Mouse (Mus musculus): ENCODE measurements around the gene Rap2a.

Rap2a gene

DNA sequence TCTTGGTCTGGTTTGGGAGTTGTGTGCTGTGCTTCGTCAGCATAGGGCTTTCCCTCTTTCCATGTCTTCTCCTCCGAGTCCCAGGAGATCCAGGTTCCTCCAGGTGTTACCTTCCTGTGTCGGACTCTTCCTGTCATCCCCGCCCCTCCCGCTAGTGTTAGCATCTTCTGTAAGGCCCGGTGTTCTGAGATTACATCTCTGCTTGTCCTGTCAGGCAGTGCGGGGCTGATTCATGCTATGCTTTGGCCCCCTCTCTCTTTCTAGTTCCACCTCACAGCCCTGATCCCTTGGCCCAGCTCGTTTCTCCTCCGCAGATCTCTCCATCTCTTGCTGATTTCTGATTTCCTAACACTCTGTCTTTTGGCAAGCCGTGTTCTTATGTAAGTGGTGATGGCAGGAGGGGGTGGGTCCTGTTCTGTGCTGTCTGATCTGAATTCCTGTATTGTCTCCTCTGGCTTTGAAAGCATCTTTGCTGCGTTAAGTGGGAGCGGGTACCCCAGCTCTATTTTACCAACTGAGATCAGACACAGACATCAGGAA is 21.8 kb downstream of the Rap2a start:
- no peak for DNase-seq

DNA sequence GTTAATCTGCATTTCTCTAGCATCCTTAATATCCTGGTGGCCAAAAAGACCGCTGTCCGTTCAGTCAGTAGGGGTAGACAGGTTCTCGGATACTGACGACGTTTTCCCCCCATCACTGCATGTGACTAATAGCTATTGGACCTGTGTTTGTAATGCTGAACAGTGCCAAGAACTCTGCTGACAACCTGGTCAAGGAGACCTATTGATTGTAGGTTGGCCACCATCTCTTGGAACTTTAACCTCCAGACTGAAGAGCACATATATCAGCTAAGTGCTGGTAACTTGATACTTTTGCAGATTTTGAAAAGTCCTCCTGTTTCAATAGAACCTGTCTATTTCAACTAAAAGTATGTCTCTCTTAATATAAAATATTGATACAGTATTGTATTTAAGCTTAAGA is 22.5 kb downstream of the Rap2a start:
- no peak for DNase-seq

DNA sequence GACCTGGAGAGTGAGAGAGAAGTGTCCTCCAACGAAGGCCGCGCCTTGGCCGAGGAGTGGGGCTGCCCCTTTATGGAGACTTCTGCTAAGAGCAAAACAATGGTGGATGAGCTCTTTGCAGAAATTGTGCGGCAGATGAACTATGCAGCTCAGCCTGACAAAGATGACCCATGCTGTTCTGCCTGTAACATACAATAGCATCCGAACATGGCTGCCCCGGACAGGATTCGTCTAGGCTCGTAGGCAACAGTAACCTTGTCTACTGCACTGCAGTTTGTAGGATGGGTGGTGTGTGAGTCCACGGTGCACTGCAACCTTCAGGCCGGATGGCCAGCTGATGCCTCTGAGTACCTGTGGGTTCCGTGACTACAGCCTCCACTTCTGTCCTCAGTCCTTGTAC is 25.4 kb downstream of the Rap2a start:
- no peak for DNase-seq

DNA sequence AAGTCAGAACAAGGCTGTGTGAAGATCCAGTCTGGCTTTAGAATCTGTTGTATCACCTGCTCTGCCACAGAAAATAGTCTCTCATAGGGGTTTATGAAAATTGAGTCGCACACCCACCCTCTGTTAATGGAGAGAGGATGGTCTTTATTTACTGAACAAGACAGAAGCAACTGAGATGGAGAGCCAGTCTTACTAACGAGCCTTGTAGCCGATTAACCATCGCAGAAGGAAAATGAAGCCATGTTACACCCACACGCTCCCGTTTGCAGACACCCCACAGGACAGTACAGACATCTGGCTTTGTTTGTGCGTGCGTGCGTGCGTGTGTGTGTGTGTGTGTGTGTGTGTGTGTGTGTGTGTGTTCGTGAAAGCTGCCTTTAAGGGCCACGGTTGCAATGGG is 26.2 kb downstream of the Rap2a start:
- DNase-seq: no peak

DNA sequence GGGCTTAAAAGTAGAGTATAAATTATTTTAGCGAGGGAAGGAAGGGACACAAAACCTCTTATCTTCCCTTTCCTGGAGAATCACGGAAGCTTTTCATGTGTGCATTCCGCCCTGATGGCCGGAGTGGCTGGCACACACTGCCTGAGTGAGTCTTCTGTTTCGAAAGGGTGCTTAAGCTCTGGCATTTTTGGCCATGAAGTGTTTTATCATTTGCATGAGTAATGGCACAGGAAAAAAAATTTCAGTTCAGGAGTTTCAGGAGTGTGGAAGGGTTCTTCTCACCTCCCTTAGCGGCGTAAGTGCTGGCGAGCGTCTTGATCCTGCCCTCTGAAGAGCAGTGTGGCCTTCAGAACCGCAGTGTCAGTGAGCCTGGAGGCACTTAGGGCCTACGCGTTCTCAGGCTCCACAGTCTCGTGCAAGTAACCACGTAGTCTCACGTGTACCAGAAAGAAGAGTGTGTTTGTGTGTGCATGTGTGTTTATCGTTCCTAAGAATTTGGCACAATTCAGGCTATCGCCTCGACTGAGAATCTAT is 26.8 kb downstream of the Rap2a start:
- no peak for DNase-seq

DNA sequence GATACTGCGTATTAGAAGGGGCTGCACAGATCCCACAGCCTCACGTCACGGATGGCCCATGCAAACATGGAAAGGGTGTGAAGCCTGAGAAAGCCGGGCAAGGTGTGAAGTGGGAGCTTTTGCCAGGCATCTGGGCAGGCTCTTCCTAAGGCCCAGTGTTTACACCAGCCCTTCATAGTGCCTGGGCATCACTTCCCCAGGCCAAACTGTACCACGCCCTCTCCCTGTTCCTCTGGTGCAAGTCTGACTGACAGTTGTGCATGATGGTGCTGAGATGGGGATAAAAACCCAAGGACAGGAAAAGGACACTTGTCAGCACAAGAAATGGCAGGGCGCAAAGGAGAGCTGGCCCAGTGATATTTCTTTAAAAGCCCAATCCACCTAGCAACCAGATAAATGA is 27.7 kb downstream of the Rap2a start:
- no peak for DNase-seq

DNA sequence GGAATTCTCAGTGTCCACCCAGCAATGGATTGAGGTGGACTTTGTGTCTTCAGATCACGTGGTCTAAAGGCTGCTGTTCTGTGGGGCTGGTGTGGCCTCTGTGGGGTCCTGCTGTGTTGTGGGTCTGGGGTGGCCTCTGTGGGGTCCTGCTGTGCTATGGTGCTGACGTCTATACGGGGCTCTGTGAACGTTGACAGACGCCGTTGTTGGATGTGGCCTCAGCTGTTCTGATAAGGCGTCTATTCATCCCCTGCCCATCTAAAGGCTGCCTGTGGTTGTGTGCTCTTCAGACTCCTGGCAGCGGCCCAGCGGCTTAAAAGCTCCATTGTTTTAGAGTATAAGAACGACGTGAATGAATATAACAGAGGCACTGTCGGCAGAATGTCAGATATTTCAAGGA is 29.3 kb downstream of the Rap2a start:
- DNase-seq: peak; percentile 78

DNA sequence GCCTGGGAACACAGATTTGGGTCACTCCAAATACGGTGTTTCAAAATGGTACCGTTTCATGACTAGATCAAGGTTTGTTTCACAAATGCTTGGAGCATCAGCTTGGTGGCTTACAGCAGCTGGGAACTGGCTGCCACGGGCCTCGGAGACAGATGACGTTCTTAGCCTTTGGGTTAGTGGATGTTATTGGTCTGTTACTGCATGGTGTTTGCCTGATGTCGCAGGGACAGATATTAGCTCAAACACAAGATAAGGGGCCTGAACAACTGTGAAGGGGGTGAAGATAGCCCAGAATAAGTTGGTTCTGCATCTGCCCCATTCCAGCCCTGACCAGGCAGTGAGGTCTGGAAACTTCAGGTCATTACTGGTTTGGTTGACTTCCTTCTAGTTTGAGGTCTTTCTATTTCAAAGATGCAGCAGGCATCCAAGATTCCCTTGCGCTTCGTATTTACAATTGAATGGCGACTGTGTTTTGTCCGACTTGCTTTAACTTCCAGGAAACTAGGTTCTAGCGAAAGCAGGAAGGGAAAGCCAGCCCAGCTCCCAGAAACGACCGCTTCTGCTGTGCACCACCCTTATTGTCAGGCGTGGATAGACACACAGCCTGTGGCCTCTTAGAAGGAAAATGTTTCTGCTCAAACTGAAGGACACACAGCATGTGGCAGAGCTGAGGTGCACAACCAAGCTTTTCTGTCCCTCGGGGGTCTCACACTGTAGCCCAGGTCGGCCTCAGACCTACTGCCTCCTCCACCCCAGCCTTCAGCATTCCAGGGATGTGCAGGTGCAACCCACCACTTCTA is 30.5 kb downstream of the Rap2a start:
- DNase-seq: no peak

DNA sequence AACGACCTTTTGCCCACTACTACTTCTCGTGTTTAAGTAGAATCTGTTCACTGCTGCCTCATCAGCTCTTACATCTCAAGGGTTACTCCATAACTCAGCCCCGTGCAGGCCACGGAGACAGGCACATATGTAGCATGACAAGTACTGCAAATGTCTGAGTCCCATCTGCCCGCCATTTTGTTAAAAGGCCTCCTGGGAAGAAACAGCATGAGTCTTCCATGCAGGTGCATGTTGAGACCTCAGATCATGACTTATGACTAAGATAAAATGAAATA is 31.1 kb downstream of the Rap2a start:
- no peak for DNase-seq

DNA sequence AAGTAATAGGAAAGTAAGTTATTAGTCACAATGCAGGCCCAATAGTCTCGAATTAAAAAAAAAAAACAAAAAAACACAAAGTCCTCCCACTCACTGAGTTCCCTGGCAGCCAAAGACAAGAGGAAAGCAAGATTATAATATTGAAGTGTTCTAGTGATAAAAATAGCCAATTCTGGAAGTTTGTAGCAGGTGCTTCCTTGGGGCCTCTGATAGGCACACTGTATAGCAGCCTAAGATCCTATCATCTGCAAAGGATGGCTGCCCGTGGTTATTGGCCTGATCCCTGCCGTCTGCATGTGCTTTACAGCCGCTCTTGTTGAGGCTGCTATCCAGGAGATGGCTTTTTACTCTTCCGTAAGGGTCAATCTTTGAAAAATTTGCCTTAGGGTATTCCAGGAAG is 33.6 kb downstream of the Rap2a start:
- DNase-seq: no peak

DNA sequence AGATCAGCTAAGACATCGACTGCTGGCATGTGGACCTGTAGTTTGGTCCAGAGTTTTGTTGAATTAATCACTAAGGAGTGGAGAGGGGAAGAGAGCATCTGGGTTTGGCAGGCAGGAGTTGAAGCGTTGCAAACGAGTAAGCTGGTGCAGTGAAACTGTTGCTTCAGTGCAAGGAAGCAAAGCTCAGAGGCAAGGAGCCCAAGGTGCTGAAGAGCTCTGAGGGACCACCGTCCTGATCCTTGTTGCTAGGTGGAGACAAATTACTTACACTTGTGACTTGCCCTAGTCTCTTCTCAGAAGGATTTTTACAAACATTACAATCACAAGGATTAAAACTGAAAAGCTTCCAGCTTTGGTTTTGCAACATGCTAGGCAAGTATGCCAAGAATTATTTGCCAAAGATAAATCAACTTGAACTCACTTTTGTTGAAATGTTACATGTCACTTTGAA is 36.6 kb downstream of the Rap2a start:
- DNase-seq: no peak

DNA sequence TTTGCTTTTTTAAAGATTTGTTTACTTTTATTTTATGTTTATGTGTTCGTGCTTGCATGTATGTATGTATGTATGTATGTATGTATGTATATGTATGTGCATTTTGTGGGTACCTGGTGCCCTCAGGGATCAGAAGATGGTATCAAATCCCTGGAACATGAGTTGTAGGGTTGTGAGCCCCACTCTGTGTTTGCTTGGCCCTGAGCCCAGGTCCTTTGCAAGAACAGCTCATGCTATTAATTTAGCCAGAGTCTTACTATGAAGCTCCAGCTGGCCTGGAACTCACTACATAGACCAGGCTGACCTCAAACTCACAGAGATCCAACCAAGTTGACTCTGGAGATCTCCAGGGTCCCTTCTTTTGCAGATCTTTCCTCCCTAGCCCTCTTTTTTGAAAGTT is 37.1 kb downstream of the Rap2a start:
- DNase-seq: no peak

DNA sequence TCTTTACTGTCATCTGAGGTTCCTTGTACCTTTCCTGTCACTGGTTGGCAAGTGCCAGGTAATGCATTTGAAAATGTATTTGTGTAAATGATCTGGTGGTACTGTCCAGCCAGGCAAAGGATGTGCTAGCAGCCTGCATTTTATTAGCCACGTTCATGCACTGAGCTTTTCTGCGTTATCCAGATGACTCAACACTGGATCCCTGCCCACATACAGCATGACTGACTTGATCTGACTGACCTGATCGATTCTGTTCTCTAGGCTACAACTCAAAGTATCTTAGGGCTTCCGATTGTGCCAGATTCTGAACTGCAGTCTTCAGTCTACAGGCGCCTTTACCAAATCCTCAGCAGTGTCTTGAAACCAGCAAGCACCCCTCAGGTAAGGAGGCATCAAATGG is 40.5 kb downstream of the Rap2a start:
- DNase-seq: no peak

DNA sequence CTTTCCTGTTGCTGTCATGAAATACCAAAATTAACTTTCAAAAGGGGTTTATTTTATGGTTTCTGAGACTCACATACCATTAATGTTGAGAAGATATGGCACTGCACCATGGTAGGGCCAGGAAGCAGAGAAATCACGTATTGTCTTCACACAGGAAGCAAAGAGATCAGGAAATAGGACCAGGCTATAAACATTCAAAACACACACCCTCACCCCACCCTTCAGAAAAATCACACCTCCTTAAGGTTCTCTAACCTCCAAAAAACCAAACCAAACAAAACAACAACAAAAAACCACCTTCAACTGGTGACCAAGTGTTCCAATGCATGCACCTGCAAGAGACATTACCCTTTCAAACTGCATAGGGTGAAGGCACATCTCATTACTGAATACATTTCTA is 41.7 kb downstream of the Rap2a start:
- no peak for DNase-seq

DNA sequence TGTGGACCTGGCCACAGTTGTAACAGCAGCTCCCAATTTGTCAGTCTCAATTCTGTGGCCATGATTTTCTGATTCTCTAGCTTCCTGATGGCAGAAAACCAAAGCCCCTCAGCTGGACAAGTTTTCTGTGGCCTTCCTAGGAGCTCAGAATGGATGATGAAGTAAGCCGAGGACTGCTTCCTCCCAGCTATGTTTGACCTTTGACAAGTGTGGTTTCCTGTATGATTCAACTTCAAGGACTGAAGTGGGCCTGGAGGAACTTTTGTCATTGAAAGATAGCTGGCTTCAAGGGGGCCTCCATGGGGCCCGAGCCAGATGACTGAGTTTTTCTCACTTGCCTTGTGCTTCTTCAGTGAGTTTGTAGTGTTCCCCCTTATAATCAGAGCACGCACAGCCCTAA is 42.6 kb downstream of the Rap2a start:
- DNase-seq: no peak

DNA sequence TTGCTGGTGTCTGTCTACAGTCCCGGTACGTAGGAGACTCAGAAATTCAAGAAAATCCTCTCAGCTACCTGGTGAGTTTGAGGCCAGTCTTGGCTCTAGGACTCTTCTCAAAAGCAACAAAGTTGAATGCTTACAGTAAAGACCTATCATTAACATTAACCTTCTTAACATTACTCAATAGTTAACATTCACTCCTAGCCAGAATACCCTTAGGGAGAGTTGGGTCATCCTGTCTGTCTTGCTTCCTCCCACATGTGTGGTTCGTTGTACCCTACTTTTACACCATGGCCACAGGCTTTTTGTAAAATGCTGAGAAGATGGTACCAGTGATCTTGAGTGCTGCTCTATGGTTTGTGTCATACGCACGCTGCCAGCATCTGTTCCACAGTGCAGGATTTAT is 45.1 kb downstream of the Rap2a start:
- no peak for DNase-seq

DNA sequence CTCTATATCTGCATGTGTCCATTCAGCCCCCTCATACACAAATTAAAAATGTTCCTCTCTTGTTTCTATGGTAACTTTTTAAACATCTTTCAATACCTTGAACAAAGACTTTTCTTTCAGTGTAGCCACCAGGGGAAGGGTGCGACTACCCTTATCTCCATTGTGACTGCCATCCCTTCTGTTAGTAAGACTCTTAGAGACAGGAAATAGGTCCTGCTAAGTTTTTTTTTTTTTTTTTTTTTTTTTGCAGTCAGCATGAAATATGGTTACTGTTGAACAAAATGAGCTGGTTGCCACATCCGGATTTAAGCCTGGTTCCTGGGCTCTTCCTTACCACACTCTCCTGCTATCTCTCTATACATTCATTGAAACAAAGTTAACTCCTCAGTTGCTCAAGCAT is 47.4 kb downstream of the Rap2a start:
- DNase-seq: no peak

DNA sequence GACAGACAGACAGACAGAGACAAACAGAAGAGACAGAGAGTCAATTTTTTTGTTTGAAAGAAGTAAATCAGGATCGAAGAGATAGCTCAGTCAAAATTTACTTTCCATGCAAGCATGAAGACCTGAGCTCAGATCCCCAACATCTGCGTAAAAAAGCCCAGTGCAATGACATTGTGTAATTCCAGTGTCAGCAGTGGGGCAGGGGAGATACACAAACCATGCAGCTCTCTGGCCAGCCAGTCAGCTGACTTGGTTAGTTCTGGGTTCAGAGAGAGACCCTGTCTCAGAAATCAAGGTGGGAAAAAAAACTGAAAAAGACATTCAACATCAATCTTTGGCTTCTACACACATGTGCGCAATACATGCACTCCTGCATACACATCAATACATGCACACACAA is 55.1 kb downstream of the Rap2a start:
- DNase-seq: no peak

DNA sequence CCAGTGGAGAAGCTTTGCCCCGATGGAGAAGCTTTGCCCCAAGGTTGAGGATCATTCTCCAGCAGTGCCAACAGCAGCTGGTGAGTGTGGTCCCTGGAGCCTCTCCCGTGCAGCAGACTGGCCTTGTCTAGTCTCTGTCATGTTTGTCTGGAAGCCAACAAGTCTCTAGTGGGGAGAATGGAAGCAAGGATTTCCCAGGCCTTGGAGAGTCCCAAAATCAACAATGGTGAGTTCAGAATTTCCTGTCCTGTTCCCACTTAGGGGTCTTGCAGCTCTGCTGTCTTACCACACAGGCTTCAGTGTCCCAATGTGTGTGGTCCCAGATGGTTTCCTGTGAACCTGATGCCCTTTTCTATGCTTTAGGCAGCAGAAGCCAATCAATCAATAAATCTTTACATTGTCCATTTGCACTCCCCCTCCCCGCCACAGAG is 56.6 kb downstream of the Rap2a start:
- DNase-seq: no peak

DNA sequence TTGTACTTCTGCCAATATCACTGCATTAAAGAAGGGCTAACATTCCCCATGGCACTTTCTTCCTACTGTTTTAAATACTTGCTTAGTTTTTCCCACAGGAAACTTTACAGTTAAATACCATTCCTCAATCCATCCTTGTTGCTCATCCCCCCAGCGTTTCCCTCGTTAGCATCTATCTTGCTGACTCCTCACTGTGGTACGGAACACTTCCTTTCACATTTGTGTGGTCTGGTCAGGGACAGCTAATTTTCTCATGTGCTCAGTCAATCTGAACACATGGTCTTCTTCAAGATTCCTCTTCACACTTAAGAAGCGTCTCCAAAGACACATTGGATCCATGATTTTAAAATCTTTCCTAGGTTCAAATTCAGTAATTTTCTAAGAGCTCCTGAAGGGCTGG is 57.2 kb downstream of the Rap2a start:
- no peak for DNase-seq

DNA sequence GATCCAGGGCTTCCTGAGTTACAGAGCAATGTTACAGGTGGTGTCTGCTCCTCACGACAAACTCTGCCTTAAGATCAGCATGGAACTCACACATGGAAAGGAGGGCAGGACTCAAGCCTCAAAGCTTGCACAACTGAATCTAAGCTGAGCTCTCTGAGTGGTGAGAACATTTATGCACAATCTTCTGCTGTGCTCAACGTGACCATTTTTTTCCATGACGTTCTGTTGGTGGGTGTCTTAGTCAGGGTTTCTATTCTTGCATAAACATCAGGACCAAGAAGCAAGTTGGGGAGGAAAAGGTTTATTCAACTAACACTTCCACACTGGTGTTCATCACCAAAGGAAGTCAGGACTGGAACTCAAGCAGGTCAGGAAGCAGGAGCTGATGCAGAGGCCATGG is 57.7 kb downstream of the Rap2a start:
- DNase-seq: no peak

DNA sequence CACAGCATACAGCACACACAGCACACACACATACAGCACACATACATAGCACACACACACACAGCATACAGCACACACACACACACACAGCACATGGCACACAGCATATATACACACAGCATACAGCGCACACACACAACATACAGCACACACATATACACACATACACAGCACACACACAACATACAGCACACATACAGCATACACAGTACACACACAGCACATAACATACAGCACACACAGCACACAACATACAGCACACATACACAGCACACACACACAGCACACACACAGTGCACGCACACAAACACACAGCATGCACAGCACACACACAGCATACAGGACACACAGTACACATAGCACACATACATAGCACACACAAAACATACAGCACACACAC is 60.9 kb downstream of the Rap2a start:
- DNase-seq: no peak

DNA sequence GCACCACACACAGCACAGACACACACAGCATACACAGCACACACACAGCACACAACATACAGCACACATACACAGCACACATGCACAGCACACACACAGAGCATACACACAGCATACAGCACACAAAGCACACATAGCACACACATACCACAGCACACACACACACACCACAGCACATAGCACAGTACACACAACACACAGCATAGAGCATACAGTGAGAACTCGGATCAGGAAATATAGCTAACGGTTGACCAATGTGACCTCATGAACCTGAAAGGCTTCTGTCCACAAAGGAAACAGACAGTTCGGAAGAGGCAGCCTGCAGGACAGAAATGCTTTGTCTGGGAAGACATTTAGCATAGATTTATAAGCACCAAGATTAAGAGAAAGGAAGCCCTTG is 61.4 kb downstream of the Rap2a start:
- no peak for DNase-seq

DNA sequence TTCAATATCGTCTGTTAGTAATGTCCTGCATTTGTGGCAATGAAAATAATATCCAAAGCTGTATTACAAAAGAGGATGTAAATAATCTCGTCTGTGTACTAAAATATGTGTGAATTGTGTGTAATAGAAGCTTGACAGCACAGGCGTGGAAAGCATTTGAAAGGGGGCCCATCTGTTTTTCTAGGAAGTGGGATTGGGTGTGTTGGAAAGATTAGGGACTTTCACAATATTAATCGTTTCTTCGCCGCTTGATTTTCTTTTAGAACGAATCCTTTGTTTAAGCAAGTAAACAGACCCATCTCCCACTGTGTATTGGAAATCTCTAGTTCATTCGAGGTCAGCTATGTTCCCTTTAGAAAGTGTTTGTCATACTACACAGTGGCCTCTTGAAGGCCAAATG is 64.2 kb downstream of the Rap2a start:
- no peak for DNase-seq

DNA sequence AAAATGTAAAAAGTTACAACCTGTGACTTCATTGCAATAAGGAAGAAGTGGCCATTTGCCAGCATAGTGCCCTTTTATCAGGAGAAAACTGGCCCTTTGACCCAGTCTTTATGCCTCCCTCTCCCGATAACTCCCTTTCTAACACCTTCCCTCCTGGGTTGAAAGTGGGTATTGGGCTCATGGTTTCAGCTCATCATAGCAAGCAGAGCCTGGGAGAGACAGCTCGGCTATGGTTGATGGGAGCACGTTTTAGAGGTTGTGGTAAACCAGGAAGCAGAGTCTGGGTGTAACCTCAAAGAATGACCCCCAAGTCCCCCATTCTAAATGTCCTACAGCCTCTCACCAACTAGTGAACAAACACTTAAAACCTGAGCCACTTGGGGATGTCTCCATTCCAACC is 64.7 kb downstream of the Rap2a start:
- DNase-seq: no peak

Measured in layer of hippocampus, adult 9-11 months (tissue).